Mouse (Mus musculus): ENCODE measurements at regions not wholly inside any gene's neighbourhood (a gene's known extent, or its start where the extent isn't known, plus 50 kb on each side); places are given as distances from the start of the nearest gene placed in this dataset.
A peak's percentile ranks its signal among the peaks of the same experiment; 100 is the strongest.

DNA sequence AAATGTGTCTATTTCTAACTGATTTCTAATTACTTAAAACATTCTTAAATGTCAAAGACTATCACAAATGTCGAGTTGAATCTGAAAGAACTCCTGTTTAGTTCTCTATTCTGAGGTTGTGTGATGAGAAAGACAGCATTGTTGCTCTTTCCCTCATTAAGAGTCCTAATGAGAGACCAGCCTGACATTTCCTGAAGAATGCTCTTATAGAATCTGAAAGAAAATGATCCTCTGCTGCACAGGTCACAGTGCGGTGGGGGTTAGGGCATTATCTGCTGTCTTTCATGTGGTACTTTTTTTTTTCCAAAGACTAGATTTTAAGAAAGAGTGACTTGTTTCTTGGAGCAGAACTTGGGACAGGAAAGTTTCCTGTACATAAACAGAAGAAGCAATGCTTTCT, 1218.3 kb upstream of the Nr2f1 start:
- 64% methylated on average over 2 of the region's 2 CpGs for WGBS
- Histone ChIP-seq H3K4me1 (ENCODE audit: insufficient read depth, low read length) (no peaks in the 10 kb centered on the region), H3K36me3 (ENCODE audit: insufficient read depth, low read length) (no peaks in the 10 kb centered on the region), H3K4me2 (ENCODE audit: low read depth, low read length, poor library complexity, severe bottlenecking) (no peak overlapping the region), H3K27me3 (ENCODE audit: insufficient read depth, low read length) (no peaks in the 10 kb centered on the region), H3K9me3 (ENCODE audit: low read length) (no peaks in the 10 kb centered on the region), H3K27ac (ENCODE audit: low read depth, low read length) (no peak overlapping the region), H3K9ac (replicated peaks; ENCODE audit: low read length, poor library complexity, severe bottlenecking) (no peak overlapping the region), H3K4me3 (ENCODE audit: low read depth, low read length) (no peak overlapping the region)
- TF ChIP-seq CTCF (IDR thresholded peaks at IDR 0.05), result no peak
- DNase-seq (ENCODE audit: low spot score), result no peak
- no peak for ATAC-seq (ENCODE audit: low FRiP score)

DNA sequence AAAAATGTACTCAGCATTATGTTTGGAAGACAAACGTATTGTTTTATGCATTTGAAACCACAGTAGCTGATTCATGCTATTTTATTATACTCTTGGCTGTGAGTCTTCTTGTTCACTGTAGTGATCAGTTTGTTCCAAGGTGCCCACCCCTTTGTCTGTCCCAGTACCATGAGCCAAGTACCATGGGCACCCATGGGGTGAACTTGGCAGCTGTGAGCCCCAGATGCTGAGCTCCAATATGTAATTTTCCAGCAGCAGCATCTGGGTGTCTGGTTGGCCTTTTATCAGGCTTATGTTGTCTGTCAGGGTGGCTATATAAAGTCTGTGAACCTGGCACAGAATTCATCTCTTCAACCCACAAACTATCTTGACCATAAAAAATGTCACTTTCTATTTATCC, 1200.5 kb upstream of the Nr2f1 start:
- Histone ChIP-seq H3K4me3 (ENCODE audit: low read depth, low read length) (no peak overlapping the region), H3K27ac (ENCODE audit: low read depth, low read length) (no peak overlapping the region), H3K9me3 (ENCODE audit: low read length) (no peaks in the 10 kb centered on the region), H3K4me2 (ENCODE audit: low read depth, low read length, poor library complexity, severe bottlenecking) (no peak overlapping the region), H3K36me3 (ENCODE audit: insufficient read depth, low read length) (no peaks in the 10 kb centered on the region), H3K27me3 (ENCODE audit: insufficient read depth, low read length) (no peaks in the 10 kb centered on the region), H3K9ac (replicated peaks; ENCODE audit: low read length, poor library complexity, severe bottlenecking) (no peak overlapping the region), H3K4me1 (ENCODE audit: insufficient read depth, low read length) (no peaks in the 10 kb centered on the region)
- peak; percentile 39 for DNase-seq (ENCODE audit: low spot score)
- 86% methylated on average over 1 of the region's 1 CpGs for WGBS
- TF ChIP-seq CTCF (IDR thresholded peaks at IDR 0.05), result no peak
- no peak for ATAC-seq (ENCODE audit: low FRiP score)

GRCm38 (mm10) chr13:79393938-79394337, 1194.4 kb upstream of the Nr2f1 start:
- no peaks in the 10 kb centered on the region for H3K4me1 ChIP-seq (ENCODE audit: insufficient read depth, low read length)
- no peak overlapping the region for H3K4me3 ChIP-seq (ENCODE audit: low read depth, low read length)
- H3K27ac ChIP-seq (ENCODE audit: low read depth, low read length), result no peak overlapping the region
- DNase-seq (ENCODE audit: low spot score), result no peak
- no peak for TF ChIP-seq CTCF (IDR thresholded peaks at IDR 0.05)
- no peaks in the 10 kb centered on the region for H3K27me3 ChIP-seq (ENCODE audit: insufficient read depth, low read length)
- no peaks in the 10 kb centered on the region for H3K9me3 ChIP-seq (ENCODE audit: low read length)
- no peak overlapping the region for H3K9ac ChIP-seq (replicated peaks; ENCODE audit: low read length, poor library complexity, severe bottlenecking)
- H3K4me2 ChIP-seq (ENCODE audit: low read depth, low read length, poor library complexity, severe bottlenecking), result no peak overlapping the region
- WGBS, result 61% methylated on average over 3 of the region's 3 CpGs
- ATAC-seq (ENCODE audit: low FRiP score), result no peak
- H3K36me3 ChIP-seq (ENCODE audit: insufficient read depth, low read length), result no peaks in the 10 kb centered on the region

GRCm38 (mm10) chr13:79387928-79388327, 1188.4 kb upstream of the Nr2f1 start:
- H3K4me1 ChIP-seq (ENCODE audit: insufficient read depth, low read length), result no peaks in the 10 kb centered on the region
- H3K36me3 ChIP-seq (ENCODE audit: insufficient read depth, low read length), result no peaks in the 10 kb centered on the region
- DNase-seq (ENCODE audit: low spot score) (no peak), ATAC-seq (ENCODE audit: low FRiP score) (no peak)
- no peak overlapping the region for H3K27ac ChIP-seq (ENCODE audit: low read depth, low read length)
- H3K4me3 ChIP-seq (ENCODE audit: low read depth, low read length), result no peak overlapping the region
- H3K27me3 ChIP-seq (ENCODE audit: insufficient read depth, low read length), result no peaks in the 10 kb centered on the region
- TF ChIP-seq CTCF (IDR thresholded peaks at IDR 0.05), result no peak
- H3K9ac ChIP-seq (replicated peaks; ENCODE audit: low read length, poor library complexity, severe bottlenecking), result no peak overlapping the region
- no peaks in the 10 kb centered on the region for H3K9me3 ChIP-seq (ENCODE audit: low read length)
- no peak overlapping the region for H3K4me2 ChIP-seq (ENCODE audit: low read depth, low read length, poor library complexity, severe bottlenecking)

DNA sequence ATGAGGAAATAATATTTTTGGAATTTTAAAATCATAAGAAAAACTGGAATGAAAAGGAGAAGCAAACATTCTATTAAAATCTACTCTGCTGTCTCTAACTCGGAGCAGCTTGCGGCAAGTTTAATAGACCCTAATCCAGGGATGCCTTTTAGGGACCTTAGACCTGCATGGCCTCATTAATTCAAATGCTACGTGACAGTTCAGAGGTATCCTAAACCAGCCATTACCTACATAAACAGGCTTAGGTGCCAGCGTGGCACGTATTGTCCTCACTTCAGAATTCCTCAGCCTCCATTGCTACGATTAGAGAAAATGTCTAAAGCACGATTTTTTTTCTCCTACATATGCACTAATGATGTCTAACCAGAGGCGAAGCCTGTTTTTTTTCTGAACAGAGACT, 1141.9 kb upstream of the Nr2f1 start:
- Histone ChIP-seq H3K4me1 (ENCODE audit: insufficient read depth, low read length) (no peaks in the 10 kb centered on the region), H3K4me2 (ENCODE audit: low read depth, low read length, poor library complexity, severe bottlenecking) (no peak overlapping the region), H3K27ac (ENCODE audit: low read depth, low read length) (no peak overlapping the region), H3K9me3 (ENCODE audit: low read length) (no peaks in the 10 kb centered on the region), H3K4me3 (ENCODE audit: low read depth, low read length) (no peak overlapping the region), H3K27me3 (ENCODE audit: insufficient read depth, low read length) (no peaks in the 10 kb centered on the region), H3K36me3 (ENCODE audit: insufficient read depth, low read length) (no peaks in the 10 kb centered on the region), H3K9ac (replicated peaks; ENCODE audit: low read length, poor library complexity, severe bottlenecking) (no peak overlapping the region)
- ATAC-seq (ENCODE audit: low FRiP score) (no peak), DNase-seq (ENCODE audit: low spot score) (no peak)
- TF ChIP-seq CTCF (IDR thresholded peaks at IDR 0.05), result no peak
- 42% methylated on average over 8 of the region's 8 CpGs for WGBS

- no peak for DNase-seq (ENCODE audit: low spot score)
- no peaks in the 10 kb centered on the region for H3K27me3 ChIP-seq (ENCODE audit: insufficient read depth, low read length)
- H3K9ac ChIP-seq (replicated peaks; ENCODE audit: low read length, poor library complexity, severe bottlenecking), result no peak overlapping the region
- no peak overlapping the region for H3K27ac ChIP-seq (ENCODE audit: low read depth, low read length)
- H3K4me1 ChIP-seq (ENCODE audit: insufficient read depth, low read length), result no peaks in the 10 kb centered on the region
- no peak for ATAC-seq (ENCODE audit: low FRiP score)
- H3K9me3 ChIP-seq (ENCODE audit: low read length), result no peaks in the 10 kb centered on the region
- H3K4me3 ChIP-seq (ENCODE audit: low read depth, low read length), result no peak overlapping the region
- no peak for TF ChIP-seq CTCF (IDR thresholded peaks at IDR 0.05)
- H3K36me3 ChIP-seq (ENCODE audit: insufficient read depth, low read length), result no peaks in the 10 kb centered on the region
- no peak overlapping the region for H3K4me2 ChIP-seq (ENCODE audit: low read depth, low read length, poor library complexity, severe bottlenecking)
- WGBS, result 31% methylated on average over 4 of the region's 4 CpGs
Measured at GRCm38 (mm10) chr13:79340459-79340858, 1140.9 kb upstream of the Nr2f1 start.

DNA sequence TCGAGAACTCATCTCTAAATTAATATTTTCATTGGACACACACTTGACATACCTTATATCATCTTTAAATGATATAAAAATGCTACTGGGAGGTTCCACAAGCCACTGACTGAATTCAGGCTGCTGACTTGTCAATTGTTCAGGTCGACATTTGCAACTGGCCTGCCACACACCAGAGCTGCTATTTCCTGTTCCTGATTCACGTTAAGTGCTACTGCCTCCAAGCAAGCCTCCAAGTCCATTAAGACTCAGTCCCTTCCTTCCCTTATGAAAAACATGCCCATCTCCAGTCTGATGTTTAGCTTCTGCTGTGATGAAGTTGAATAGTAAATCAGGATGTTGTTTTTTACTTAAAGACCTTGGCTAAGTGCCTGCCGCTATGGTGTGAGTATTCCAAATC, 1140.2 kb upstream of the Nr2f1 start:
- Histone ChIP-seq H3K4me2 (ENCODE audit: low read depth, low read length, poor library complexity, severe bottlenecking) (no peak overlapping the region), H3K36me3 (ENCODE audit: insufficient read depth, low read length) (no peaks in the 10 kb centered on the region), H3K9ac (replicated peaks; ENCODE audit: low read length, poor library complexity, severe bottlenecking) (no peak overlapping the region), H3K9me3 (ENCODE audit: low read length) (no peaks in the 10 kb centered on the region), H3K27me3 (ENCODE audit: insufficient read depth, low read length) (no peaks in the 10 kb centered on the region), H3K4me3 (ENCODE audit: low read depth, low read length) (no peak overlapping the region), H3K4me1 (ENCODE audit: insufficient read depth, low read length) (no peaks in the 10 kb centered on the region), H3K27ac (ENCODE audit: low read depth, low read length) (no peak overlapping the region)
- TF ChIP-seq CTCF (IDR thresholded peaks at IDR 0.05), result no peak
- no peak for DNase-seq (ENCODE audit: low spot score)
- ATAC-seq (ENCODE audit: low FRiP score), result no peak
- WGBS, result 47% methylated on average over 4 of the region's 4 CpGs

Measured in midbrain, postnatal 0 days (tissue).